Mouse (Mus musculus) gastrocnemius, postnatal 14 days (tissue): ENCODE measurements around the gene Cd69. TPM values are rescaled to one million over a fixed set of nuclear protein-coding genes. Genes with fewer than 3 reads are reported as not detected.
A peak's percentile ranks its signal among the peaks of the same experiment; 100 is the strongest.

Experiments used
- DNase-seq: peaks from one replicate; pipeline ENCODE4 v3.0.0; 2021; ENCODE audit warnings: mixed read lengths
- intact Hi-C: fragments of 180-260 bp; cut with DNase I; formaldehyde crosslinking; loops from one replicate; pipeline ENCODE4 v1.15.1; 2025; ENCODE audit warnings: low total_unique reads
- total RNA-seq, 2 experiments: library from RNA; stranded (reverse); gene quantifications; 2 replicates each; pipeline ENCODE4 v1.2.3; 2021

The Cd69 gene
- total RNA-seq, 2 experiments from 2014 or later, result not detected

- no peak for DNase-seq
- intact Hi-C loops, result loop anchor here (5.0 kb wide), 1 partner anchor 403 kb away; no protein-coding TSS in a partner anchor
Observed at GRCm38 (mm10) chr6:129254949-129255602, 20.2 kb downstream of the Cd69 start.

- no peak for DNase-seq
Observed at GRCm38 (mm10) chr6:129254314-129254713, 20.9 kb downstream of the Cd69 start.

GRCm38 (mm10) chr6:129248243-129248642 lies 27.0 kb downstream of the Cd69 start:
- no peak for DNase-seq
- intact Hi-C loops, result loop anchor here (5.0 kb wide), 2 partner anchors 156 to 401 kb away; no protein-coding TSS in a partner anchor

More at GRCm38 (mm10) chr6:129254314-129254713, 20.9 kb downstream of the Cd69 start:
- intact Hi-C loops, result no loop called here

- intact Hi-C loops, result loop anchor here (5.0 kb wide), 2 partner anchors 155 to 400 kb away; no protein-coding TSS in a partner anchor
- DNase-seq, result no peak
Observed at GRCm38 (mm10) chr6:129246992-129247391, 28.2 kb downstream of the Cd69 start.

GRCm38 (mm10) chr6:129245793-129246192 lies 29.4 kb downstream of the Cd69 start:
- intact Hi-C loops, result loop anchor here (5.0 kb wide), 2 partner anchors 153 to 398 kb away; no protein-coding TSS in a partner anchor
- no peak for DNase-seq

GRCm38 (mm10) chr6:129241907-129242306 lies 33.3 kb downstream of the Cd69 start:
- intact Hi-C loops, result no loop called here

GRCm38 (mm10) chr6:129241471-129241870 lies 33.8 kb downstream of the Cd69 start:
- no peak for DNase-seq
- intact Hi-C loops, result no loop called here

More at GRCm38 (mm10) chr6:129241907-129242306, 33.3 kb downstream of the Cd69 start:
- no peak for DNase-seq

- DNase-seq, result no peak
- intact Hi-C loops, result loop anchor here (5.0 kb wide), 1 partner anchor 67 kb away; no protein-coding TSS in a partner anchor
Observed at GRCm38 (mm10) chr6:129239564-129240248, 35.5 kb downstream of the Cd69 start.

GRCm38 (mm10) chr6:129238275-129239038 lies 36.8 kb downstream of the Cd69 start:
- peak; percentile 52 for DNase-seq
- intact Hi-C loops, result loop anchor here (5.0 kb wide), 1 partner anchor 66 kb away; no protein-coding TSS in a partner anchor

GRCm38 (mm10) chr6:129237350-129238274 lies 37.6 kb downstream of the Cd69 start:
- DNase-seq, result peak; percentile 85
- intact Hi-C loops, result loop anchor here (5.0 kb wide), 1 partner anchor 65 kb away; no protein-coding TSS in a partner anchor

GRCm38 (mm10) chr6:129236652-129237342 lies 38.4 kb downstream of the Cd69 start:
- intact Hi-C loops, result loop anchor here (5.0 kb wide), 1 partner anchor 64 kb away; no protein-coding TSS in a partner anchor
- peak; percentile 7 for DNase-seq

- intact Hi-C loops, result loop anchor here (5.0 kb wide), 1 partner anchor 64 kb away; no protein-coding TSS in a partner anchor
- DNase-seq, result peak; percentile 27
Observed at GRCm38 (mm10) chr6:129235855-129236461, 39.3 kb downstream of the Cd69 start.

GRCm38 (mm10) chr6:129234456-129235360 lies 40.5 kb downstream of the Cd69 start:
- intact Hi-C loops, result loop anchor here (5.0 kb wide), 1 partner anchor 62 kb away; no protein-coding TSS in a partner anchor
- no peak for DNase-seq

GRCm38 (mm10) chr6:129233955-129234369 lies 41.3 kb downstream of the Cd69 start:
- DNase-seq, result no peak
- intact Hi-C loops, result no loop called here

- intact Hi-C loops, result no loop called here
- no peak for DNase-seq
Observed at GRCm38 (mm10) chr6:129233366-129233954, 41.8 kb downstream of the Cd69 start.

- peak; percentile 14 for DNase-seq
- intact Hi-C loops, result no loop called here
Observed at GRCm38 (mm10) chr6:129232842-129233205, 42.4 kb downstream of the Cd69 start.
